Comparison of ENCODE assay signal across 14 mouse cellular contexts in the genomic region with DNA sequence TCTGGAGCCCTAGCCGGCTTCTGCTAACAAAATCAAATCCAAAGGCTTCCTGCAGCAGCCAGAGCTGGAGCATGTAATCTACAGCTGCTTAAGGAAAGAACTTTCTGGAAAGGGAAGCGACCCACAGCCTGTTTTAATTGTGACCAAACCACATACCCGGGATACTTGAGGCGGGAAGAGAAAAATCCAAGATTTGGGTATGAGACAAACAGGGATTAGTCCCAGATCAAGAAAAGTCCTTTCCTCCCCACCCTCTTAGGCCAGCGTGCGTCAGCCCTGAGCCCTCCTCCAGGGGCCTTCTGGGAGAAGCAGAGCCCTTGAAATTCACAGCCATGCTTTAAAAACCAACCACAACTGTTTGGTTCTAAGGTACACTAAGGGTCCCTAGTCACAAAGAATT.
"Had no signal": no experiment of that assay in that cellular context is flagged by ENCODE, and none has a peak within 500 bp of the region (broad histone marks: within the 10 kb centered on the region; RNA-seq: fewer than 3 reads in every experiment).

No protein-coding gene starts in this region.

- H3K9me3 ChIP-seq: midbrain, embryonic 10.5 days; neural tube, embryonic 15.5 days had no signal

- DNase-seq: kidney, adult 11 months; kidney, adult 9 months; kidney, postnatal 10 days; left cerebral cortex, postnatal 4 days; lung, embryonic 14.5 days; lung, postnatal 10 days; lung, postnatal 4 days; midbrain, embryonic 14.5 days; spleen, adult 18-20 months; thymus, adult 18-20 months; thymus, postnatal 14 days had no signal

- H3K27ac ChIP-seq: midbrain, embryonic 10.5 days; neural tube, embryonic 15.5 days had no signal

- H3K4me3 ChIP-seq: midbrain, embryonic 10.5 days; myocyte; neural tube, embryonic 15.5 days had no signal

- H3K36me3 ChIP-seq: midbrain, embryonic 10.5 days; neural tube, embryonic 15.5 days had no signal

- H3K27me3 ChIP-seq: neural tube, embryonic 15.5 days had no signal

- H3K4me2 ChIP-seq: lung, embryonic 14.5 days; neural tube, embryonic 15.5 days had no signal

- H3K9ac ChIP-seq: lung, embryonic 14.5 days; neural tube, embryonic 15.5 days had no signal

- H3K4me1 ChIP-seq: midbrain, embryonic 10.5 days; neural tube, embryonic 15.5 days had no signal
